Comparison of ENCODE assay signal across 16 mouse cellular contexts in genomic region chr16:87726369-87726768, GRCm38 (mm10). TPM values are rescaled to one million over a fixed set of nuclear protein-coding genes. Genes with fewer than 3 reads are reported as not detected.
DNase-seq lines count a peak whose midpoint lies in the region; ATAC-seq and TF ChIP-seq lines count a peak whose summit lies in the region.
"Had no signal": no experiment of that assay in that cellular context is flagged by ENCODE, and none has a peak within 500 bp of the region (broad histone marks: within the 10 kb centered on the region; RNA-seq: fewer than 3 reads in every experiment).

No protein-coding gene starts in this region.

- no peak for TF ChIP-seq CTCF in lung, postnatal 0 days (IDR thresholded peaks at IDR 0.05)
- no peak for TF ChIP-seq CTCF in heart, postnatal 0 days (IDR thresholded peaks at IDR 0.05; ENCODE audit: low read depth)

- H3K4me2 ChIP-seq in heart, embryonic 11.5 days, result no peak overlapping the region
- peak overlapping the region; percentile 5; the same call in 1 of the 2 replicates for H3K4me2 ChIP-seq in lung, postnatal 0 days (replicated peaks; ENCODE audit: low read depth, low read length)
- peak overlapping the region; percentile 47 for H3K4me2 ChIP-seq in heart, postnatal 0 days (ENCODE audit: low read depth, low read length)
- H3K4me2 ChIP-seq in stomach, embryonic 16.5 days (ENCODE audit: low read depth, low read length), result 0 out of 2 replicates have a peak overlapping the region, but pooled peaks have one; percentile 9

- H3K4me3 ChIP-seq in heart, embryonic 11.5 days (ENCODE audit: low read depth, low read length), result no peak overlapping the region
- no peak overlapping the region for H3K4me3 ChIP-seq in lung, postnatal 0 days (ENCODE audit: low read depth, low read length)
- H3K4me3 ChIP-seq in heart, postnatal 0 days (ENCODE audit: low read depth, low read length), result peak overlapping the region; percentile 16; the same call in 1 of the 2 replicates
- no peak overlapping the region for H3K4me3 ChIP-seq in stomach, embryonic 16.5 days (replicated peaks; ENCODE audit: low read length)
- H3K4me3 ChIP-seq: forebrain, embryonic 10.5 days had no signal

- 68% methylated on average over 6 of the region's 6 CpGs for WGBS in heart, embryonic 11.5 days (ENCODE audit: insufficient replicate concordance)
- 59% methylated on average over 6 of the region's 6 CpGs for WGBS in lung, postnatal 0 days
- 45% methylated on average over 6 of the region's 6 CpGs for WGBS in heart, postnatal 0 days
- 75% methylated on average over 6 of the region's 6 CpGs for WGBS in stomach, embryonic 16.5 days

- TF ChIP-seq EP300 in lung, postnatal 0 days (IDR thresholded peaks at IDR 0.05), result no peak
- TF ChIP-seq EP300 in heart, postnatal 0 days (IDR thresholded peaks at IDR 0.05; ENCODE audit: low read depth), result no peak

- H3K9ac ChIP-seq in heart, embryonic 11.5 days (ENCODE audit: low read depth, low read length), result no peak overlapping the region
- H3K9ac ChIP-seq in lung, postnatal 0 days (replicated peaks; ENCODE audit: low read depth), result no peak overlapping the region
- H3K9ac ChIP-seq in heart, postnatal 0 days (replicated peaks; ENCODE audit: low read depth, low read length), result no peak overlapping the region; the same call in 1 of the 2 replicates
- H3K9ac ChIP-seq in stomach, embryonic 16.5 days (ENCODE audit: low read length), result no peak overlapping the region

- peaks cover 10% of the 10 kb centered on the region; the same call in 1 of the 2 replicates for H3K36me3 ChIP-seq in heart, embryonic 11.5 days (ENCODE audit: control insufficient read depth, insufficient read depth, low read length)
- peaks cover 24% of the 10 kb centered on the region for H3K36me3 ChIP-seq in lung, postnatal 0 days (ENCODE audit: insufficient read depth, low read length)
- peaks cover 67% of the 10 kb centered on the region for H3K36me3 ChIP-seq in heart, postnatal 0 days (replicated peaks; ENCODE audit: control insufficient read depth, insufficient read depth, low read length)
- H3K36me3 ChIP-seq in stomach, embryonic 16.5 days (ENCODE audit: control insufficient read depth, insufficient read depth, low read length), result peaks cover 18% of the 10 kb centered on the region

- H3K27me3 ChIP-seq in heart, embryonic 11.5 days (ENCODE audit: control insufficient read depth, insufficient read depth, low read length), result no peaks in the 10 kb centered on the region
- H3K27me3 ChIP-seq in lung, postnatal 0 days (replicated peaks; ENCODE audit: insufficient read depth, low read length), result no peaks in the 10 kb centered on the region
- no peaks in the 10 kb centered on the region for H3K27me3 ChIP-seq in heart, postnatal 0 days (ENCODE audit: control insufficient read depth, insufficient read depth, low read length)
- H3K27me3 ChIP-seq in stomach, embryonic 16.5 days (ENCODE audit: control insufficient read depth, insufficient read depth, low read length), result no peaks in the 10 kb centered on the region

- intact Hi-C loops in heart, postnatal 36 days (cut with DNase I), result no loop called here

- no peak for DNase-seq in heart, postnatal 36 days
- DNase-seq in lung, postnatal 0 days (ENCODE audit: low spot score), result no peak
- no peak for DNase-seq in lung, postnatal 10 days
- DNase-seq in heart, postnatal 0 days (ENCODE audit: low spot score), result peak; percentile 45
- no peak for DNase-seq in cerebellum, adult 18-20 months
- DNase-seq in kidney, adult 18-20 months, result no peak
- DNase-seq: adrenal gland, adult 8-10 months; B cell, adult 2 months; cerebellum, adult 9-11 months; left cerebral cortex, postnatal 4 days; right cerebral cortex, postnatal 4 days had no signal

- H3K9me3 ChIP-seq in heart, embryonic 11.5 days (replicated peaks; ENCODE audit: control insufficient read depth, low read length), result no peaks in the 10 kb centered on the region
- no peaks in the 10 kb centered on the region for H3K9me3 ChIP-seq in lung, postnatal 0 days (ENCODE audit: low read length)
- no peaks in the 10 kb centered on the region for H3K9me3 ChIP-seq in heart, postnatal 0 days (replicated peaks; ENCODE audit: control insufficient read depth, low read length)
- no peaks in the 10 kb centered on the region for H3K9me3 ChIP-seq in stomach, embryonic 16.5 days (replicated peaks; ENCODE audit: control insufficient read depth, low read length)
- H3K9me3 ChIP-seq: forebrain, embryonic 10.5 days had no signal

- peaks cover 18% of the 10 kb centered on the region for H3K4me1 ChIP-seq in heart, embryonic 11.5 days (ENCODE audit: control insufficient read depth, insufficient read depth, low read length)
- H3K4me1 ChIP-seq in lung, postnatal 0 days (ENCODE audit: insufficient read depth, low read depth, low read length), result peaks cover 12% of the 10 kb centered on the region; the same call in 1 of the 2 replicates
- peaks cover 17% of the 10 kb centered on the region for H3K4me1 ChIP-seq in heart, postnatal 0 days (ENCODE audit: control insufficient read depth, insufficient read depth)
- 0 out of 2 replicates have a peak, but pooled peaks cover 3% of the 10 kb centered on the region for H3K4me1 ChIP-seq in stomach, embryonic 16.5 days (ENCODE audit: control insufficient read depth, insufficient read depth, low read length)
- H3K4me1 ChIP-seq: forebrain, embryonic 10.5 days had no signal

- ATAC-seq in heart, embryonic 11.5 days (replicated peaks; ENCODE audit: insufficient number of reproducible peaks, low FRiP score, low TSS enrichment), result no peak
- peak; percentile 52 for ATAC-seq in lung, postnatal 0 days
- ATAC-seq in heart, postnatal 0 days (ENCODE audit: insufficient read depth, low read depth), result peak; percentile 71
- ATAC-seq in stomach, embryonic 16.5 days (ENCODE audit: insufficient read depth, low FRiP score), result no peak
- ATAC-seq: hindbrain, postnatal 0 days; midbrain, embryonic 16.5 days had no signal

- 0 out of 2 replicates have a peak overlapping the region, but pooled peaks have one; percentile 15 for H3K27ac ChIP-seq in heart, embryonic 11.5 days (ENCODE audit: low read depth, low read length)
- H3K27ac ChIP-seq in lung, postnatal 0 days (ENCODE audit: low read length), result peak overlapping the region; percentile 51
- H3K27ac ChIP-seq in heart, postnatal 0 days (ENCODE audit: low read depth), result peak overlapping the region; percentile 78
- peak overlapping the region; percentile 50 for H3K27ac ChIP-seq in stomach, embryonic 16.5 days (ENCODE audit: low read length)
- H3K27ac ChIP-seq: forebrain, embryonic 10.5 days; hindbrain, postnatal 0 days had no signal

RNA-seq across cellular contexts. Expression of gene Bach1, which starts 27.6 kb away (rescaled TPM):
- 11.2 and 13.1 TPM in 2 replicates for polyA plus RNA-seq in heart, embryonic 11.5 days (2014; fragmentation: Nextera tagmentation; extraction: Ambion mirVana)
- 10 to 100 TPM; 31.3 to 33.1 TPM for total RNA-seq in heart, postnatal 36 days (2021)
- polyA plus RNA-seq in lung, postnatal 0 days (2015; fragmentation: Nextera tagmentation; extraction: Ambion mirVana), result 13.1 and 13.7 TPM in 2 replicates
- 19.2 and 27.0 TPM in 2 replicates for total RNA-seq in heart, postnatal 0 days (2014; rRNA removed; ENCODE audit: low replicate concordance)
- polyA plus RNA-seq in heart, postnatal 0 days (2015; fragmentation: Nextera tagmentation; extraction: Ambion mirVana), result 5.1 and 5.4 TPM in 2 replicates
- 8.5 and 9.6 TPM in 2 replicates for polyA plus RNA-seq in stomach, embryonic 16.5 days (2015; fragmentation: Nextera tagmentation; extraction: Ambion mirVana)

Comparison
In these comparisons a context has a peak if more than half of its experiments do, and no peak if none do; other contexts are left out.
1. ATAC-seq: peak in lung, postnatal 0 days (single experiment) and heart, postnatal 0 days (single experiment); none in heart, embryonic 11.5 days (single experiment) and stomach, embryonic 16.5 days (single experiment).
2. H3K27ac ChIP-seq: peak in every context shown above with its lines; median percentile 78 in heart, postnatal 0 days; 51 in lung, postnatal 0 days; 50 in stomach, embryonic 16.5 days; 15 in heart, embryonic 11.5 days.